Mouse (Mus musculus) thymus, adult 2 months (tissue): Measurements from ENCODE around the gene Prkacb.

Source experiments
- CTCF ChIP-seq: fragments of 200-500 bp; IDR thresholded peaks from 2 replicates; pipeline ENCODE4 v1.5.1; 2012; ENCODE audit warnings: mild to moderate bottlenecking, control low read depth, low read length, moderate library complexity, borderline replicate concordance; ENCODE audit not compliant: control insufficient read depth, poor library complexity, insufficient read depth; ENCODE audit errors: extremely low read depth
- POLR2A ChIP-seq: fragments of 200-500 bp; IDR thresholded peaks from 2 replicates; pipeline ENCODE4 v1.6.1; 2012; ENCODE audit warnings: mild to moderate bottlenecking, low read length, control low read depth, moderate library complexity; ENCODE audit not compliant: control insufficient read depth, poor library complexity, insufficient read depth; ENCODE audit errors: extremely low read depth

GRCm38 (mm10) chr3:146704099-146704498 lies 108.7 kb downstream of the Prkacb start:
- no peak for TF ChIP-seq CTCF
- TF ChIP-seq POLR2A = no peak
